Mouse (Mus musculus): ENCODE measurements at regions not wholly inside any gene's neighbourhood (a gene's known extent, or its start where the extent isn't known, plus 50 kb on each side); places are given as distances from the start of the nearest gene placed in this dataset. TPM values are rescaled to one million over a fixed set of nuclear protein-coding genes. Genes with fewer than 3 reads are reported as not detected.

DNA sequence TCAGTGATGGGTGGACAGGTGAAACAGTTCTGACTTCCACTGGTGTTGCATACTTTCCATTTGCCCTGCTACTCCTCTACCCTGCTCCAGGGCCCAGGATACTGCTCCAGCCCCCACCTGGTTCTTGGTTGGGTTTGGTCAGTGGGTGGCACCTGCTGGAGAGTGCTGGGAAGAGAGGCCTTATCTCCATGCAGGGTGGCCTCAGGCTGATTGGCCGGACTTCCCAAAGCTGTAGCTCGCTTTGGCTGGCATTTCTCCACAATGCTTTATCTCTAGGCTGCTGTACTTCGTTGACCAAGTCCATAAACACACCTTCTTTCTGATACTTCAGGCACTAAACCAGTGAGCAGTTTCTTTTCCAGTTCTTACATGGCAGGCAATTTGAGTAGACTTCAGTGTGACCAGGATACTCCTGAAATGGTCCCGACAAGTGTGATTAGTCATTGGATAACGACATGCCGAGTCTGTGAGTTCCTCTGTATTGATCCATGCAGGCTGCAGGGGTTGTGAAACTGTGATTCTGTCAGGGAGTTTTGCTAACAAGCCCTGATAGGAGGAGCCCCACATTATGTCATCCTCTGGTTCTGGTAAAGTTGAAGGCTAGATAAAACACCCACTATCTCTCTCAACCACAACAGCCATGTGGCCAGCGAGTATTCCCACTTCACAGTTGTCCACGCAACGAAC is 50.1 kb upstream of the Nr5a2 start:
- Histone ChIP-seq H3K4me2 (no peak overlapping the region), H3K9me3 (ENCODE audit: control insufficient read depth, low read length) (no peaks in the 10 kb centered on the region), H3K4me1 (replicated peaks; ENCODE audit: control insufficient read depth, insufficient read depth, low read length) (peaks cover 6% of the 10 kb centered on the region), H3K27ac (ENCODE audit: low read depth, low read length) (0 out of 2 replicates have a peak overlapping the region, but pooled peaks have one; percentile 28), H3K9ac (ENCODE audit: low read depth, low read length) (no peak overlapping the region), H3K36me3 (ENCODE audit: control insufficient read depth, insufficient read depth, low read length) (no peaks in the 10 kb centered on the region), H3K4me3 (ENCODE audit: low read depth, low read length) (no peak overlapping the region), H3K27me3 (replicated peaks; ENCODE audit: control insufficient read depth, insufficient read depth, low read length) (no peaks in the 10 kb centered on the region)
- DNase-seq (ENCODE audit: low spot score): no peak
- ATAC-seq (replicated peaks; ENCODE audit: low FRiP score): peak; percentile 69
- 21% methylated on average over 9 of the region's 9 CpGs for WGBS

MicroRNAs in the stretch of these regions (microRNA counts, 519-probe panel; counts per million panel counts)
- microRNA mmu-miR-181a (5,746 counts per million, percentile 59 among the panel's probes with 10 or more counts), microRNA mmu-miR-181b+mmu-miR-181d (not detected)

Small RNA genes in the stretch of these regions (microRNA-seq; reads per million reads assigned to microRNA genes)
- gene Mir181a-1 (ENCODE audit: borderline number of aligned reads) (551 reads per million, percentile 67 among the genes with 10 or more reads in this experiment), gene Mir181b-1 (ENCODE audit: borderline number of aligned reads) (26.4 reads per million, percentile 35 among the genes with 10 or more reads in this experiment)
